Mouse (Mus musculus) hindbrain, embryonic 14.5 days (tissue): ENCODE data around the gene Cdh13. TPM values are rescaled to one million over a fixed set of nuclear protein-coding genes. Genes with fewer than 3 reads are reported as not detected.
"Not testable (repeated sequence)": the region's sequence is repeated elsewhere in the genome, so short reads cannot be mapped to it uniquely, and the experiment has no call there.

Source experiments
- ATAC-seq: fragments of 200-750 bp; cut with Nextera tagmentation; 2 replicates; pipeline ENCODE4 v1.8.0; 2017; ENCODE audit warnings: moderate number of reproducible peaks, mild to moderate bottlenecking, moderate TSS enrichment, moderate library complexity; ENCODE audit not compliant: low FRiP score
- DNase-seq: peaks from one replicate; pipeline ENCODE4 v3.0.0-alpha.2; 2015; ENCODE audit warnings: low spot score
- H3K27ac ChIP-seq: fragments of 300-500 bp; sonication (generic); 2 replicates; pipeline ENCODE4 v1.5.1; 2014; ENCODE audit warnings: mild to moderate bottlenecking, moderate library complexity
- H3K27me3 ChIP-seq: fragments of 300-500 bp; sonication (generic); 2 replicates; pipeline ENCODE4 v1.6.1; 2014; ENCODE audit warnings: mild to moderate bottlenecking, low read length, mixed read lengths; ENCODE audit not compliant: control insufficient read depth, insufficient read depth
- H3K36me3 ChIP-seq: fragments of 300-500 bp; sonication (generic); replicated peaks from 2 replicates; pipeline ENCODE4 v1.6.1; 2014; ENCODE audit not compliant: control insufficient read depth, insufficient read depth
- H3K4me1 ChIP-seq: fragments of 300-500 bp; sonication (generic); replicated peaks from 2 replicates; pipeline ENCODE4 v1.6.1; 2014; ENCODE audit warnings: antibody characterized with exemption, low read length, mixed read lengths; ENCODE audit not compliant: control insufficient read depth, insufficient read depth
- H3K4me2 ChIP-seq: fragments of 300-500 bp; sonication (generic); replicated peaks from 2 replicates; pipeline ENCODE4 v1.6.1; 2014; ENCODE audit warnings: mild to moderate bottlenecking, moderate library complexity
- H3K4me3 ChIP-seq: fragments of 300-500 bp; sonication (generic); replicated peaks from 2 replicates; pipeline ENCODE4 v1.5.1; 2014; ENCODE audit warnings: mild to moderate bottlenecking, low read length
- H3K9ac ChIP-seq: fragments of 300-500 bp; sonication (generic); 2 replicates; pipeline ENCODE4 v1.6.1; 2014
- H3K9me3 ChIP-seq: fragments of 300-500 bp; sonication (generic); 2 replicates; pipeline ENCODE4 v1.6.1; 2016; ENCODE audit warnings: low read length; ENCODE audit not compliant: control insufficient read depth
- WGBS: fragments of 180-500 bp; shearing (Covaris S2); extraction: QIAGEN DNeasy Blood & Tissue Kit; methylation state at CpG from one replicate; pipeline ENCODE4 v1.1.7; 2014; 5-methylcytosine and 5-hydroxymethylcytosine counted together
- polyA plus RNA-seq: library from polyadenylated mRNA; unstranded; fragments of >200 nt; fragmentation: Nextera tagmentation; extraction: Ambion mirVana; gene quantifications from 2 replicates; pipeline ENCODE4 v1.2.1, GENCODE M21; 2014

Gene Cdh13
- polyA plus RNA-seq, 1 experiment from 2014 or later: 134 TPM

- whole genome bisulfite sequencing: 2% methylated on average over 52 of the region's 52 CpGs
- Histone ChIP-seq H3K4me1 (peaks cover 5% of the 10 kb centered on the region; the same call in 1 of the 2 replicates), H3K27me3 (no peaks in the 10 kb centered on the region), H3K4me3 (peak within 1 kb of the TSS; percentile 84), H3K27ac (peak within 1 kb of the TSS; percentile 62), H3K9ac (peak within 1 kb of the TSS; percentile 93), H3K9me3 (no peaks in the 10 kb centered on the region), H3K36me3 (peaks cover 37% of the 10 kb centered on the region), H3K4me2 (peak within 1 kb of the TSS; percentile 64)
- DNase-seq: peak; percentile 99
- ATAC-seq: peak; percentile 99
Observed at GRCm38 (mm10) chr8:119344190-119344856, 1060.8 kb downstream of the Cdh13 start, which contains the start of gene Hsbp1. Hsbp1 (plus strand) TSS chr8:119344488.

- no peaks in the 10 kb centered on the region for H3K27me3 ChIP-seq
- ATAC-seq: no peak
- WGBS: 54% methylated on average over 22 of the region's 22 CpGs
Observed at GRCm38 (mm10) chr8:119345029-119345682, 1061.6 kb downstream of the Cdh13 start.

GRCm38 (mm10) chr8:119345683-119346075 lies 1062.1 kb downstream of the Cdh13 start:
- no peak for DNase-seq
- H3K4me1 ChIP-seq: peaks cover 5% of the 10 kb centered on the region; the same call in 1 of the 2 replicates

More at GRCm38 (mm10) chr8:119345029-119345682, 1061.6 kb downstream of the Cdh13 start:
- no peaks in the 10 kb centered on the region for H3K9me3 ChIP-seq
- peaks cover 5% of the 10 kb centered on the region; the same call in 1 of the 2 replicates for H3K4me1 ChIP-seq
- H3K36me3 ChIP-seq: peaks cover 42% of the 10 kb centered on the region
- H3K4me2 ChIP-seq: peak overlapping the region; percentile 64
- peak overlapping the region; percentile 84 for H3K4me3 ChIP-seq
- H3K9ac ChIP-seq: peak overlapping the region; percentile 93
- peak; percentile 24 for DNase-seq
- peak overlapping the region; percentile 62 for H3K27ac ChIP-seq

GRCm38 (mm10) chr8:119351647-119352046 lies 1068.1 kb downstream of the Cdh13 start:
- Histone ChIP-seq H3K4me3 (no peak overlapping the region), H3K9me3 (no peaks in the 10 kb centered on the region), H3K27me3 (no peaks in the 10 kb centered on the region), H3K4me1 (no peaks in the 10 kb centered on the region), H3K36me3 (peaks cover 47% of the 10 kb centered on the region), H3K4me2 (no peak overlapping the region), H3K27ac (no peak overlapping the region), H3K9ac (no peak overlapping the region)
- DNase-seq (no peak), ATAC-seq (no peak)
- WGBS: 93% methylated on average over 19 of the region's 19 CpGs

More at GRCm38 (mm10) chr8:119345683-119346075, 1062.1 kb downstream of the Cdh13 start:
- no peaks in the 10 kb centered on the region for H3K27me3 ChIP-seq
- peak overlapping the region; percentile 64; the same call in 1 of the 2 replicates for H3K4me2 ChIP-seq
- peak overlapping the region; percentile 84; the same call in 1 of the 2 replicates for H3K4me3 ChIP-seq
- no peak overlapping the region for H3K9ac ChIP-seq
- peaks cover 46% of the 10 kb centered on the region for H3K36me3 ChIP-seq
- 84% methylated on average over 15 of the region's 15 CpGs for WGBS
- H3K9me3 ChIP-seq: no peaks in the 10 kb centered on the region
- ATAC-seq: no peak
- no peak overlapping the region for H3K27ac ChIP-seq

GRCm38 (mm10) chr8:119352977-119353658 lies 1069.6 kb downstream of the Cdh13 start:
- DNase-seq (no peak), ATAC-seq (no peak)
- H3K9ac ChIP-seq: no peak overlapping the region
- no peak overlapping the region for H3K27ac ChIP-seq
- H3K9me3 ChIP-seq: no peaks in the 10 kb centered on the region
- no peaks in the 10 kb centered on the region for H3K4me1 ChIP-seq
- peaks cover 32% of the 10 kb centered on the region for H3K36me3 ChIP-seq
- no peak overlapping the region for H3K4me3 ChIP-seq
- WGBS: 88% methylated on average over 10 of the region's 10 CpGs
- no peak overlapping the region for H3K4me2 ChIP-seq
- H3K27me3 ChIP-seq: no peaks in the 10 kb centered on the region

- Histone ChIP-seq H3K9ac (no peak overlapping the region), H3K4me3 (no peak overlapping the region), H3K36me3 (peaks cover 27% of the 10 kb centered on the region), H3K27me3 (no peaks in the 10 kb centered on the region), H3K4me1 (no peaks in the 10 kb centered on the region), H3K4me2 (no peak overlapping the region), H3K9me3 (no peaks in the 10 kb centered on the region), H3K27ac (no peak overlapping the region)
- 90% methylated on average over 6 of the region's 6 CpGs for WGBS
- ATAC-seq: no peak
- DNase-seq: no peak
Observed at GRCm38 (mm10) chr8:119353659-119354023, 1070.1 kb downstream of the Cdh13 start.

GRCm38 (mm10) chr8:119356631-119357030 lies 1073.1 kb downstream of the Cdh13 start:
- H3K27ac ChIP-seq, H3K36me3 ChIP-seq, ATAC-seq, DNase-seq, H3K9me3 ChIP-seq, H3K4me2 ChIP-seq, H3K9ac ChIP-seq, H3K27me3 ChIP-seq, H3K4me1 ChIP-seq, H3K4me3 ChIP-seq: not testable (repeated sequence)
- WGBS: 61% methylated on average over 5 of the region's 5 CpGs

- no peak overlapping the region for H3K9ac ChIP-seq
- no peak overlapping the region for H3K27ac ChIP-seq
- 86% methylated on average over 7 of the region's 7 CpGs for WGBS
Observed at GRCm38 (mm10) chr8:119358175-119358574, 1074.6 kb downstream of the Cdh13 start.

GRCm38 (mm10) chr8:119358836-119359235 lies 1075.3 kb downstream of the Cdh13 start:
- ATAC-seq (no peak), DNase-seq (no peak)
- Histone ChIP-seq H3K4me3 (no peak overlapping the region), H3K27me3 (no peaks in the 10 kb centered on the region), H3K9ac (no peak overlapping the region), H3K4me2 (no peak overlapping the region), H3K4me1 (no peaks in the 10 kb centered on the region), H3K36me3 (no peaks in the 10 kb centered on the region), H3K27ac (no peak overlapping the region), H3K9me3 (no peaks in the 10 kb centered on the region)
- 47% methylated on average over 14 of the region's 14 CpGs for WGBS

More at GRCm38 (mm10) chr8:119358175-119358574, 1074.6 kb downstream of the Cdh13 start:
- H3K4me2 ChIP-seq: no peak overlapping the region
- no peak for ATAC-seq
- H3K4me3 ChIP-seq: no peak overlapping the region
- no peaks in the 10 kb centered on the region for H3K9me3 ChIP-seq
- no peak for DNase-seq
- no peaks in the 10 kb centered on the region for H3K36me3 ChIP-seq
- H3K4me1 ChIP-seq: no peaks in the 10 kb centered on the region
- H3K27me3 ChIP-seq: no peaks in the 10 kb centered on the region
